Mouse (Mus musculus): ENCODE data around the gene Kat2b. TPM values are rescaled to one million over a fixed set of nuclear protein-coding genes. Genes with fewer than 3 reads are reported as not detected.

The Kat2b gene
- polyA plus RNA-seq, 1 experiment = 25.9 TPM

DNA sequence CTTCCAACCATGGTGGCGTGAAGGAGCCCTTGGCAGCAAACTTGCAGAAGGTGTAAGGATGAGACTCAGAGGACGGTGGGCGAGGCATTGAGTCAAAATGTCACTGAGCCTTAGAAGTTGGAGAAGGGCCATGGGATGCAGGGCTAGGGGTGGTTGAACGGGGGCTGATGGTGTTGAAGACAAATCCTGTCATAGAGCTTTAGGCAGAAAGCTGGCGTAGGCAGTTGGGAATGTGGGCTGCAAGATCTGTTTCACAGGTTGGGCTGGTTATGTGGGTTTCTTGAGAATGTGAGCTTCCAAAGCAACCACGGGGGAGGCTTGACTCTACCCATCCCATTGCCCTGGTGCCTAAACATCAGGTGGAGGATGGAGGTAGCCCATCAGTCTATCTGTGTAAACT lies 23.4 kb downstream of the Kat2b start:
- Histone ChIP-seq H3K4me1 (ENCODE audit: control insufficient read depth, insufficient read depth, low read length) (peaks cover 2% of the 10 kb centered on the region), H3K9me3 (replicated peaks; ENCODE audit: control insufficient read depth, insufficient read depth, low read length, poor library complexity, severe bottlenecking) (no peaks in the 10 kb centered on the region), H3K4me3 (ENCODE audit: low read depth, low read length) (no peak overlapping the region), H3K27me3 (ENCODE audit: control insufficient read depth, insufficient read depth, low read length, poor library complexity, severe bottlenecking) (no peaks in the 10 kb centered on the region), H3K27ac (ENCODE audit: insufficient read depth, low read length) (no peak overlapping the region), H3K9ac (ENCODE audit: low read depth, poor library complexity, severe bottlenecking) (no peak overlapping the region), H3K36me3 (ENCODE audit: control insufficient read depth, insufficient read depth, low read length, poor library complexity, severe bottlenecking) (no peaks in the 10 kb centered on the region)
- TF ChIP-seq EP300 (IDR thresholded peaks at IDR 0.05; ENCODE audit: insufficient read depth, low read depth, low read length) = no peak
- TF ChIP-seq POLR2A (IDR thresholded peaks at IDR 0.05; ENCODE audit: insufficient read depth, low read length) = no peak
- TF ChIP-seq CTCF (IDR thresholded peaks at IDR 0.05; ENCODE audit: low read depth, low read length) = no peak

DNA sequence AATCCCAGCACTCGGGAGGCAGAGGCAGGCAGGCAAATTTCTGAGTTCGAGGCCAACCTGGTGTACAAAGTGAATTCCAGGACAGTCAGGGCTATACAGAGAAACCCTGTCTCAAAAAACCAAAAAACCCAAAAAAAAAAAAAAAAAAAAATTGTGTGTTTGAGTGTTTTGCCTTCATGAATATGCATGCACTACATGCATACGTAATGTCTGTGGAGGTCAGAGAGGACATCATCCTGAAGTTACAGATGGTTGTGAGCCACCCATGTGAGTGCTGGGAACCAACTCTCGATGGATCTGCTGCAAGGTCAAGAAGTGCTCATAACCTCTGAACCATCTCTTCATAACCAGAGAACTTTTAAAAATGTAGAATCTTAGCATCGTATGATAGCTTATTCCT lies 25.2 kb downstream of the Kat2b start:
- H3K36me3 ChIP-seq (ENCODE audit: control insufficient read depth, insufficient read depth, low read length, poor library complexity, severe bottlenecking) = no peaks in the 10 kb centered on the region
- no peak overlapping the region for H3K27ac ChIP-seq (ENCODE audit: insufficient read depth, low read length)
- no peak overlapping the region for H3K4me3 ChIP-seq (ENCODE audit: low read depth, low read length)
- no peaks in the 10 kb centered on the region for H3K9me3 ChIP-seq (replicated peaks; ENCODE audit: control insufficient read depth, insufficient read depth, low read length, poor library complexity, severe bottlenecking)
- no peak overlapping the region for H3K9ac ChIP-seq (ENCODE audit: low read depth, poor library complexity, severe bottlenecking)
- H3K27me3 ChIP-seq (ENCODE audit: control insufficient read depth, insufficient read depth, low read length, poor library complexity, severe bottlenecking) = no peaks in the 10 kb centered on the region
- H3K4me1 ChIP-seq (ENCODE audit: control insufficient read depth, insufficient read depth, low read length) = peaks cover 2% of the 10 kb centered on the region
- TF ChIP-seq EP300 (IDR thresholded peaks at IDR 0.05; ENCODE audit: insufficient read depth, low read depth, low read length) (no peak), CTCF (IDR thresholded peaks at IDR 0.05; ENCODE audit: low read depth, low read length) (no peak), POLR2A (IDR thresholded peaks at IDR 0.05; ENCODE audit: insufficient read depth, low read length) (no peak)

DNA sequence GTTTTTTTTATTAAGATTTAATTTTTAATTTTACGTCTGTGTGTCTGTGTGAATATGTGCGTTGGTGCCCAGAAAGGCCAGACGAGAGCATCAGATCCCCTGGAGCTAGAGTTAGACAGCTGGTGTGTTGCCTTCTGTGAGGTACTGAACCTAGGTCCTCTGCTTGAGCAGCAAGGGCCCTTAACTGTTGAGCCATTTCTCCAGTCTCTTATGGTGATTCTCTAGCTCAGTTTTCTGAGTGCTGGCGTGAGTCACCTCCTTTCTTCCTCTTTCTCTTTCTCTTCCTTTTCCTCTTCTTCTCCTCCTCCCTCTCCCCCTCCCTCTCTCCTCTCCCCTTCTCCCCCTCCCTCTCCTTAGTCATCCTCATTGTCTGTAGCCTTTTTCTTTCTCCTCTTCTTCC lies 27.9 kb downstream of the Kat2b start:
- Histone ChIP-seq H3K9ac (ENCODE audit: low read depth, poor library complexity, severe bottlenecking) (no peak overlapping the region), H3K36me3 (ENCODE audit: control insufficient read depth, insufficient read depth, low read length, poor library complexity, severe bottlenecking) (no peaks in the 10 kb centered on the region), H3K9me3 (replicated peaks; ENCODE audit: control insufficient read depth, insufficient read depth, low read length, poor library complexity, severe bottlenecking) (no peaks in the 10 kb centered on the region), H3K4me3 (ENCODE audit: low read depth, low read length) (no peak overlapping the region), H3K27ac (ENCODE audit: insufficient read depth, low read length) (peak overlapping the region; percentile 30; the same call in 1 of the 2 replicates), H3K27me3 (ENCODE audit: control insufficient read depth, insufficient read depth, low read length, poor library complexity, severe bottlenecking) (no peaks in the 10 kb centered on the region), H3K4me1 (ENCODE audit: control insufficient read depth, insufficient read depth, low read length) (peaks cover 2% of the 10 kb centered on the region)
- TF ChIP-seq POLR2A (IDR thresholded peaks at IDR 0.05; ENCODE audit: insufficient read depth, low read length) (no peak), CTCF (IDR thresholded peaks at IDR 0.05; ENCODE audit: low read depth, low read length) (no peak), EP300 (IDR thresholded peaks at IDR 0.05; ENCODE audit: insufficient read depth, low read depth, low read length) (no peak)

DNA sequence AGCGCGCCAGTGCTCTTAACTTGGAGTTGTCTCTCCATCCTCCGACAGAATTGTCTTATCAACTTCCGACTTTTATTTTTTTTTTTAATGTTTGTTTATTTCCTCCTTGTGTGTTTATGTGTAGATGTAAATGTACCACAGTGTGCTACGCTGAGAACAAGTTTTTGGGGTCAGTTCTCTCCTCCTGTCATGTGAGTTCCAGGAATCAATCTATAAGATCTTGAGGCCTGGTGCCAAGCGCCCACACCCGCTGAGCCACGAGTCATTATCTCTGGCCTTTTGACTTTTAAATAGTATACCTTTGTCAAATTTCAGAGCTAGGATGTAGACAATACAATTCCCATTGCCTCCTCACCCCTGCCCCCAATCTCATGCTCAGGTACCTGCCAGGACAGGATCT lies 28.9 kb downstream of the Kat2b start:
- no peak overlapping the region for H3K4me3 ChIP-seq (ENCODE audit: low read depth, low read length)
- no peaks in the 10 kb centered on the region for H3K4me1 ChIP-seq (ENCODE audit: control insufficient read depth, insufficient read depth, low read length)
- H3K27me3 ChIP-seq (ENCODE audit: control insufficient read depth, insufficient read depth, low read length, poor library complexity, severe bottlenecking) = no peaks in the 10 kb centered on the region
- no peaks in the 10 kb centered on the region for H3K9me3 ChIP-seq (replicated peaks; ENCODE audit: control insufficient read depth, insufficient read depth, low read length, poor library complexity, severe bottlenecking)
- H3K36me3 ChIP-seq (ENCODE audit: control insufficient read depth, insufficient read depth, low read length, poor library complexity, severe bottlenecking) = no peaks in the 10 kb centered on the region
- TF ChIP-seq POLR2A (IDR thresholded peaks at IDR 0.05; ENCODE audit: insufficient read depth, low read length) = no peak
- no peak for TF ChIP-seq CTCF (IDR thresholded peaks at IDR 0.05; ENCODE audit: low read depth, low read length)
- no peak for TF ChIP-seq EP300 (IDR thresholded peaks at IDR 0.05; ENCODE audit: insufficient read depth, low read depth, low read length)
- H3K9ac ChIP-seq (ENCODE audit: low read depth, poor library complexity, severe bottlenecking) = no peak overlapping the region
- peak overlapping the region; percentile 47; the same call in 1 of the 2 replicates for H3K27ac ChIP-seq (ENCODE audit: insufficient read depth, low read length)

DNA sequence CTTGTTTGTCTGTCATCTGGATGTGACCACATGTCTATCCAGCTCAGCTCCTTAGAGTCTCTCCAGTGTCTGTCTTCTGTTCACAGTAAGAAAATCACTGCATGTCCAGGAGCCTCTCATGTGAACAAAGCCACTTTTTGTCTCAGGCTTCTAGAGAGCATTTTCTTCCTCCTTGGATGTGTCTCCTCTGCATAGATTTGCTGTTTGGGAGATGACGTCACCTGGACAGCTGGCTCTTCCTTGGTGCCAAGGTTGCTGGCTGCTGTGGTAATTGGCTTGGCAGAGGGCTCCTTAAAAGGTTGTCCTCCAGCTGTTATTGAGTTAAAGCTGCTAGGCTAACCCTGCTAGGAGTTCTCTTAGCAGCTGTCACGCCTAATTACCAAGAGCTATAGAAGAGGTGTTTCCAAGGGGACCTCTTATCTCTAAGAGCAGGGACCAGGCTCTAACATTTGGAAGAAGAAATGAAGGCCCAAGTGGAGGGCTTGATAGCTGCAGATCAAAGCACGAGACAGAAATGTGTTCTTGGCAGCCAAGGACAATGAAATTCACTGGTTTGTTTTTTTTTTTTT lies 29.7 kb downstream of the Kat2b start:
- Histone ChIP-seq H3K4me3 (ENCODE audit: low read depth, low read length) (no peak overlapping the region), H3K36me3 (ENCODE audit: control insufficient read depth, insufficient read depth, low read length, poor library complexity, severe bottlenecking) (no peaks in the 10 kb centered on the region), H3K27ac (ENCODE audit: insufficient read depth, low read length) (peak overlapping the region; percentile 47), H3K9me3 (replicated peaks; ENCODE audit: control insufficient read depth, insufficient read depth, low read length, poor library complexity, severe bottlenecking) (no peaks in the 10 kb centered on the region), H3K27me3 (ENCODE audit: control insufficient read depth, insufficient read depth, low read length, poor library complexity, severe bottlenecking) (no peaks in the 10 kb centered on the region), H3K9ac (ENCODE audit: low read depth, poor library complexity, severe bottlenecking) (no peak overlapping the region), H3K4me1 (ENCODE audit: control insufficient read depth, insufficient read depth, low read length) (no peaks in the 10 kb centered on the region)
- TF ChIP-seq EP300 (IDR thresholded peaks at IDR 0.05; ENCODE audit: insufficient read depth, low read depth, low read length) (no peak), CTCF (IDR thresholded peaks at IDR 0.05; ENCODE audit: low read depth, low read length) (no peak), POLR2A (IDR thresholded peaks at IDR 0.05; ENCODE audit: insufficient read depth, low read length) (no peak)

DNA sequence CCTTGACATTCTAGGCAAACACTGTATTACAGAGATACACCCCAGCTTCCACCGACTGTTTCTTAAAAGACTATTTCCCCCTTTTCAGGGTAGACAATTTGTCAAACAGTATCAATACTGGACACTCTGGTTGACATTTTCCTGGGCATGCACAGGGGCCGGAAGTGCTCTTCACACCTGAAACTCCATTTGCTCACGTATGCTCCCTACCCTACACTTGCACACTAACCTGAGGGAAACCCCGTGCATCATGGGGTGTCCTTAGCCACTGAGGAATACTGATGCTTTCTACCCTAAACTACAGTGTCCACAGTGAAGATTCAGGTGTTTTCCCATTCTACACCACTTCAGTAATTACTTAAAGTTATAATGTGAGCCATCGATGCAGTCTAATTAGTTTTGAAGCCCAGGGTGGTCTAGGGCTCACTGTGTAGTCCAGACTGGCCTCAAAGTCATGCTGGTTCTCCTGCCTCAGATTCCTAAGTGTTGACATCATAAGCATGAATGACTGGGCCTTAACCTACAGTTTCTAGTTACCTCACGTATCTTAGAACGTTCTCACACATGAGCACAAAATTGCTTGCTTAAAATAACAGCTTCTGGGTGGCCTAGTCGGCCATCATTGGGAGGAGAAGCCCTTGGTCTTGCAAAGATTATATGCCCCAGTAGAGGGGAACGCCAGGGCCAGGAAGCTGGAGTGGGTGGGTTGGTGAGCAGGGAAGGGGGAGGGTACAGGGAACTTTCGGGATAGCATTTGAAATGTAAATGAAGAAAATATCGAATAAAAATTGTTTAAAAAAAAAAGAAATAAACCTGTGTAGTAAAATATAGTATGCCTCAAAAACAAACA lies 30.5 kb downstream of the Kat2b start:
- Histone ChIP-seq H3K9me3 (replicated peaks; ENCODE audit: control insufficient read depth, insufficient read depth, low read length, poor library complexity, severe bottlenecking) (no peaks in the 10 kb centered on the region), H3K27me3 (ENCODE audit: control insufficient read depth, insufficient read depth, low read length, poor library complexity, severe bottlenecking) (no peaks in the 10 kb centered on the region), H3K9ac (ENCODE audit: low read depth, poor library complexity, severe bottlenecking) (no peak overlapping the region), H3K27ac (ENCODE audit: insufficient read depth, low read length) (no peak overlapping the region), H3K4me3 (ENCODE audit: low read depth, low read length) (no peak overlapping the region), H3K4me1 (ENCODE audit: control insufficient read depth, insufficient read depth, low read length) (no peaks in the 10 kb centered on the region), H3K36me3 (ENCODE audit: control insufficient read depth, insufficient read depth, low read length, poor library complexity, severe bottlenecking) (no peaks in the 10 kb centered on the region)
- TF ChIP-seq CTCF (IDR thresholded peaks at IDR 0.05; ENCODE audit: low read depth, low read length) = no peak
- TF ChIP-seq POLR2A (IDR thresholded peaks at IDR 0.05; ENCODE audit: insufficient read depth, low read length) = no peak
- no peak for TF ChIP-seq EP300 (IDR thresholded peaks at IDR 0.05; ENCODE audit: insufficient read depth, low read depth, low read length)

Measured in ES-Bruce4 (cell line).